Mouse (Mus musculus) layer of hippocampus, adult 6 months (tissue): ENCODE results near the gene Olfr1564. TPM values are rescaled to one million over a fixed set of nuclear protein-coding genes. Genes with fewer than 3 reads are reported as not detected.

ENCODE experiments used
- long read RNA-seq, 2 experiments: library from polyadenylated mRNA; unstranded; transcript quantifications; one replicate each; pipeline ENCODE4 v2.0.0; 2019 to 2020
- polyA plus RNA-seq: library from polyadenylated mRNA; unstranded; fragments of <200 nt; fragmentation: Nextera tagmentation; gene quantifications from 2 replicates; pipeline ENCODE4 v1.2.3, GENCODE M21; 2021

Gene Olfr1564
- polyA plus RNA-seq, result not detected in 2 replicates
- long read RNA-seq, experiment 1, result 0 reads
- long read RNA-seq, experiment 2, result 0 reads

GRCm38 (mm10) chr17:33221590-33221989 is at the start of gene Olfr1564:
Gene Olfr1564, minus strand, starts transcription at chr17:33221690.

GRCm38 (mm10) chr17:33264376-33264775 is 42.9 kb upstream of the Olfr1564 start, which contains the start of gene Olfr63:
Gene Olfr63, plus strand, starts transcription at chr17:33264676.

GRCm38 (mm10) chr17:33254530-33255318 is 33.2 kb upstream of the Olfr1564 start, which contains the start of gene Zfp955a:
Gene Zfp955a, minus strand, starts transcription at chr17:33255145.

GRCm38 (mm10) chr17:33191002-33191401 is 30.5 kb downstream of the Olfr1564 start, which contains the start of gene Olfr239:
Gene Olfr239, plus strand, starts transcription at chr17:33191302.

GRCm38 (mm10) chr17:33168147-33168546 is 53.3 kb downstream of the Olfr1564 start, which contains the start of gene Olfr55:
Gene Olfr55, plus strand, starts transcription at chr17:33168447.

Other genes starting within 250 kb of the Olfr1564 start
- gene Zfp952, start 228.6 kb downstream of the Olfr1564 start, polyA plus RNA-seq, result 9.7 and 10.0 TPM in 2 replicates
- 9.0 and 10.2 TPM in 2 replicates for gene Zfp763, start 188.3 kb downstream of the Olfr1564 start, polyA plus RNA-seq
- gene 4921501E09Rik, start 153.6 kb downstream of the Olfr1564 start, polyA plus RNA-seq, result not detected in 2 replicates
- 9.9 TPM in 2 replicates for gene Zfp563, start 132.4 kb downstream of the Olfr1564 start, polyA plus RNA-seq
- gene Morc2b, start 82.0 kb downstream of the Olfr1564 start, polyA plus RNA-seq, result 0.84 and 0.85 TPM in 2 replicates
- gene Olfr55, start 53.2 kb downstream of the Olfr1564 start, polyA plus RNA-seq, result not detected in 2 replicates
- gene Olfr239, start 30.4 kb downstream of the Olfr1564 start, polyA plus RNA-seq, result not detected in 2 replicates
- gene Zfp955a, start 33.5 kb upstream of the Olfr1564 start, polyA plus RNA-seq, result 4.3 and 4.9 TPM in 2 replicates
- 0.01 TPM in 1 of 2 replicates, not detected in the other for gene Olfr63, start 43.0 kb upstream of the Olfr1564 start, polyA plus RNA-seq
- 9.6 and 12.1 TPM in 2 replicates for gene Zfp955b, start 67.9 kb upstream of the Olfr1564 start, polyA plus RNA-seq
- 5.0 and 5.7 TPM in 2 replicates for gene Zfp81, start 137.2 kb upstream of the Olfr1564 start, polyA plus RNA-seq
- gene Zfp101, start 173.0 kb upstream of the Olfr1564 start, polyA plus RNA-seq, result 5.3 and 5.4 TPM in 2 replicates
- not detected in 2 replicates for gene Actl9, start 211.2 kb upstream of the Olfr1564 start, polyA plus RNA-seq